Mouse (Mus musculus) megakaryocyte-erythroid progenitor cell, adult 5-6 weeks (primary cell): Measurements from ENCODE around the gene Nckap1. TPM values are rescaled to one million over a fixed set of nuclear protein-coding genes. Genes with fewer than 3 reads are reported as not detected.

Experiments used
- total RNA-seq, 2 experiments: library from RNA; stranded (forward) in 1 of 2; stranded (reverse) in 1 of 2; fragments of 200-1000, 215-1000 nt in 1 of 2; fragments of >200 nt in 1 of 2; fragmentation: Nextera tagmentation in 1 of 2; gene quantifications; 2 replicates each; pipeline ENCODE4 v1.2.3; 2014 to 2017

The Nckap1 gene
- total RNA-seq, 2 experiments from 2014 or later: 24.3 to 27.8 TPM

Other genes starting within 250 kb of the Nckap1 start
- not detected in 2 replicates for gene Frzb, start 133.8 kb downstream of the Nckap1 start, total RNA-seq (2014; fragmentation: Nextera tagmentation)
- gene Frzb, start 133.8 kb downstream of the Nckap1 start, total RNA-seq (2017): not detected in 2 replicates
- gene Dusp19, start 35.7 kb upstream of the Nckap1 start, total RNA-seq (2014; fragmentation: Nextera tagmentation): 11.7 and 13.8 TPM in 2 replicates
- 9.7 and 13.8 TPM in 2 replicates for gene Dusp19, start 35.7 kb upstream of the Nckap1 start, total RNA-seq (2017)
- 53.9 and 60.7 TPM in 2 replicates for gene Nup35, start 35.9 kb upstream of the Nckap1 start, total RNA-seq (2014; fragmentation: Nextera tagmentation)
- 73.8 and 76.3 TPM in 2 replicates for gene Nup35, start 35.9 kb upstream of the Nckap1 start, total RNA-seq (2017)